Mouse (Mus musculus) embryonic stem cell, embryonic (primary cell): ENCODE results near the gene Kdelr2.

Experiments used
- CTCF ChIA-PET, 4 experiments: fragments of 300-600 bp in 2 of 4; fragments of 350-600 bp in 2 of 4; sonication (Branson Sonifier 250); formaldehyde crosslinking; loops; one replicate each; lab custom pipeline; 2022; ENCODE audit warnings: inconsistent platforms in 2 of 4; lab: Charles Lee
- POLR2A ChIA-PET, 4 experiments: fragments of 300-600 bp in 2 of 4; fragments of 350-600 bp in 2 of 4; sonication (Branson Sonifier 250); formaldehyde crosslinking; loops; one replicate each; lab custom pipeline; 2022; ENCODE audit warnings: antibody characterized with exemption in 4 of 4, inconsistent platforms in 1 of 4; lab: Charles Lee

Gene Kdelr2

GRCm38 (mm10) chr5:143441298-143441697, 37.7 kb downstream of the Kdelr2 start:
- CTCF ChIA-PET: interaction anchor here in 1 of 4 experiments (0.8 kb wide), 1 partner anchor 17 kb away, joined by 3 read pairs; no protein-coding TSS in a partner anchor
- POLR2A ChIA-PET: interaction anchor here in 2 of 4 experiments (0.6 to 1.6 kb wide), 3 partner anchors 23 to 74 kb away, joined by 3 to 9 read pairs (median 3); partner anchors contain the start of gene Daglb (in 1 of the 2)

- ChIA-PET POLR2A (interaction anchor here in 2 of 4 experiments (0.6 to 1.6 kb wide), 3 partner anchors 22 to 73 kb away, joined by 3 to 9 read pairs (median 3); partner anchors contain the start of gene Daglb (in 1 of the 2)), CTCF (interaction anchor here in 1 of 4 experiments (0.6 kb wide), 1 partner anchor 152 kb away, joined by 3 read pairs; no protein-coding TSS in a partner anchor)
These were observed 38.1 kb downstream of the Kdelr2 start for GRCm38 (mm10) chr5:143441753-143442152.

- CTCF ChIA-PET: interaction anchor here (0.5 to 1.5 kb wide), 6 partner anchors 15 to 269 kb away, joined by 3 to 8 read pairs (median 3); partner anchors contain the start of gene Usp42 (in 1 of the 4)
These were observed 60.0 kb downstream of the Kdelr2 start for GRCm38 (mm10) chr5:143463671-143464070.

GRCm38 (mm10) chr5:143464100-143464756, 60.6 kb downstream of the Kdelr2 start, which contains the start of gene Daglb:
Daglb (plus strand) TSS chr5:143464584.
- CTCF ChIA-PET: interaction anchor here (0.5 to 1.5 kb wide), 5 partner anchors 15 to 268 kb away, joined by 3 to 8 read pairs (median 3); partner anchors contain the start of gene Usp42 (in 1 of the 4)
- POLR2A ChIA-PET: interaction anchor here in 2 of 4 experiments (0.7 to 2.1 kb wide), 11 partner anchors 8 to 344 kb away, joined by 3 to 9 read pairs (median 3); partner anchors contain the start of genes Cyth3 (in 1 of the 2) and Grid2ip (in 1 of the 2)

More at GRCm38 (mm10) chr5:143463671-143464070, 60.0 kb downstream of the Kdelr2 start:
- POLR2A ChIA-PET: interaction anchor here in 2 of 4 experiments (0.7 to 2.1 kb wide), 12 partner anchors 9 to 1271 kb away, joined by 3 to 9 read pairs (median 3); partner anchors contain the start of genes Cyth3 (in 1 of the 2) and Grid2ip (in 1 of the 2)

- ChIA-PET CTCF (interaction anchor here in 1 of 4 experiments (1.0 kb wide), 1 partner anchor 103 kb away, joined by 3 read pairs; no protein-coding TSS in a partner anchor), POLR2A (interaction anchor here in 2 of 4 experiments (0.7 to 1.6 kb wide), 8 partner anchors 8 to 438 kb away, joined by 3 to 9 read pairs (median 4); partner anchors contain the start of gene Cyth3 (in 1 of the 2))
These were observed 61.1 kb downstream of the Kdelr2 start for GRCm38 (mm10) chr5:143464757-143465118.

- ChIA-PET POLR2A (interaction anchor here in 2 of 4 experiments (0.6 to 1.4 kb wide), 5 partner anchors 345 to 1109 kb away, joined by 3 to 4 read pairs (median 3); no protein-coding TSS in a partner anchor), CTCF (no interaction called here)
These were observed 61.8 kb downstream of the Kdelr2 start for GRCm38 (mm10) chr5:143465156-143466085.

- ChIA-PET CTCF (interaction anchor here in 1 of 4 experiments (0.6 kb wide), 2 partner anchors 133 to 717 kb away, joined by 4 to 6 read pairs; no protein-coding TSS in a partner anchor), POLR2A (interaction anchor here in 3 of 4 experiments (0.7 to 1.2 kb wide), 3 partner anchors 34 to 440 kb away, joined by 3 to 5 read pairs (median 3); no protein-coding TSS in a partner anchor)
These were observed 63.4 kb downstream of the Kdelr2 start for GRCm38 (mm10) chr5:143466891-143467669.

- CTCF ChIA-PET: no interaction called here
- POLR2A ChIA-PET: interaction anchor here in 2 of 4 experiments (0.7 to 1.2 kb wide), 2 partner anchors 33 to 187 kb away, joined by 3 to 5 read pairs; no protein-coding TSS in a partner anchor
These were observed 64.3 kb downstream of the Kdelr2 start for GRCm38 (mm10) chr5:143467931-143468330.

- POLR2A ChIA-PET: no interaction called here
- CTCF ChIA-PET: no interaction called here
These were observed 66.0 kb downstream of the Kdelr2 start for GRCm38 (mm10) chr5:143469628-143470027.

- ChIA-PET POLR2A (interaction anchor here in 1 of 4 experiments (0.9 kb wide), 1 partner anchor 10 kb away, joined by 3 read pairs; no protein-coding TSS in a partner anchor), CTCF (interaction anchor here in 1 of 4 experiments (0.7 kb wide), 2 partner anchors 11 to 967 kb away, joined by 3 read pairs; no protein-coding TSS in a partner anchor)
These were observed 67.0 kb downstream of the Kdelr2 start for GRCm38 (mm10) chr5:143470421-143471164.

- ChIA-PET CTCF (interaction anchor here in 1 of 4 experiments (0.7 kb wide), 1 partner anchor 10 kb away, joined by 3 read pairs; no protein-coding TSS in a partner anchor), POLR2A (interaction anchor here in 1 of 4 experiments (0.9 kb wide), 1 partner anchor 10 kb away, joined by 3 read pairs; no protein-coding TSS in a partner anchor)
These were observed 67.5 kb downstream of the Kdelr2 start for GRCm38 (mm10) chr5:143471165-143471546.
